Mouse (Mus musculus) fat pad, adult 2 months (tissue): ENCODE measurements around the gene Slc30a3.
"Not testable (repeated sequence)": the region's sequence is repeated elsewhere in the genome, so short reads cannot be mapped to it uniquely, and the experiment has no call there.

Source experiments
- DNase-seq: peaks from one replicate; pipeline ENCODE4 v3.0.0-alpha.2; 2011; ENCODE audit warnings: low read depth, low spot score; ENCODE audit errors: extremely low read depth

The Slc30a3 gene

DNA sequence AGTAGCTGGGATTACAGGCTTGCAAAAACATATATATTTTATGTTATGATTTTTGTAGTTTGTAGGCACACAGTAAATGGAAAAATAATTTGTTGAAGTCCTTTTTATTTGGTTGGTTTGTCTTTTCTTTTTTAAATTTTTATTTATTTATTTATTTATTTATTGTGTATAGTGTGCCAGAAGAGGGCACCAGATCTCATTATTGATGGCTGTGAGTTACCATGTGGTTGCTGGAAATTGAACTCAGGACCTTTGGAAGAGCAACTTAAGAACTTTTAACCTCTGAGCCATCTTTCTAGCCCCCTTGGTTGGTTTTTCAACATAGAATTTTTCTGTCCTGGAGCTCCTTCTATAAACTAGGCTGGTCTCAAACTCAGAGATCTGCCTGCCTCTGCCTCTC, 57.6 kb downstream of the Slc30a3 start:
- no peak for DNase-seq

GRCm38 (mm10) chr5:31048763-31049641, 59.0 kb downstream of the Slc30a3 start, which contains the start of gene Slc5a6:
Gene Slc5a6 (minus strand): TSS chr5:31048924.
- DNase-seq: no peak

- DNase-seq: peak; percentile 62
Observed at GRCm38 (mm10) chr5:31047848-31048762, 59.9 kb downstream of the Slc30a3 start, which contains the start of gene Atraid. Gene Atraid (plus strand): TSS chr5:31048312.

GRCm38 (mm10) chr5:31047074-31047473, 61.0 kb downstream of the Slc30a3 start:
- no peak for DNase-seq

DNA sequence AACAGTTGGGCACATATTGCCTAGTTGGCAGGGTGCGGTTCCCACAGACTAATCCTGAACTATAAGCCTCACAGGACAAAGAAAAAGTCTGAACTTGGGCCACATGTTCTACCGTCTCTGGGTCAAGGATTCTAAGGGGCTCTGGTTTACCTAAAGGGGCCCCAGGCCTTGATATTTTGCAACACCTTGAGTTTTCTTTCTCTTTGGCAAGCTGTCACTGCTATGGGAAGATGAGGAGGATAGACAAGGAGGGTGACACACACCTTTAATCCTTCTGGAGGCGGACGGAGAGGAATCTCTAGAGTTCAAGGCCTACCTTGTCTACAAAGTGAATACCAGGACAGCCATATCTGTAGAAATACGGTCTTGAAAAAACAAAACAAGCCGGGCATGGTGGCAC, 61.6 kb downstream of the Slc30a3 start:
- DNase-seq: peak; percentile 95

GRCm38 (mm10) chr5:31038171-31038845, 69.7 kb downstream of the Slc30a3 start:
- DNase-seq: no peak

- DNase-seq: not testable (repeated sequence)
Observed at GRCm38 (mm10) chr5:31036556-31036955, 71.5 kb downstream of the Slc30a3 start.
